Mouse (Mus musculus): ENCODE results near the gene Ptprcap. TPM values are rescaled to one million over a fixed set of nuclear protein-coding genes. Genes with fewer than 3 reads are reported as not detected.
"Not testable (repeated sequence)": the region's sequence is repeated elsewhere in the genome, so short reads cannot be mapped to it uniquely, and the experiment has no call there.

Ptprcap gene
- polyA plus RNA-seq, 1 experiment from 2014 or later, result 1.1 TPM

GRCm38 (mm10) chr19:4129462-4129861, 23.9 kb upstream of the Ptprcap start:
- Histone ChIP-seq H3K4me3 (no peak overlapping the region), H3K27me3 (no peaks in the 10 kb centered on the region), H3K9me3 (no peaks in the 10 kb centered on the region), H3K9ac (replicated peaks) (no peak overlapping the region), H3K4me2 (replicated peaks) (no peak overlapping the region), H3K27ac (replicated peaks) (no peak overlapping the region), H3K4me1 (peaks cover 19% of the 10 kb centered on the region), H3K36me3 (peaks cover 42% of the 10 kb centered on the region)
- 91% methylated on average over 7 of the region's 7 CpGs for WGBS
- no peak for ATAC-seq (replicated peaks)

DNA sequence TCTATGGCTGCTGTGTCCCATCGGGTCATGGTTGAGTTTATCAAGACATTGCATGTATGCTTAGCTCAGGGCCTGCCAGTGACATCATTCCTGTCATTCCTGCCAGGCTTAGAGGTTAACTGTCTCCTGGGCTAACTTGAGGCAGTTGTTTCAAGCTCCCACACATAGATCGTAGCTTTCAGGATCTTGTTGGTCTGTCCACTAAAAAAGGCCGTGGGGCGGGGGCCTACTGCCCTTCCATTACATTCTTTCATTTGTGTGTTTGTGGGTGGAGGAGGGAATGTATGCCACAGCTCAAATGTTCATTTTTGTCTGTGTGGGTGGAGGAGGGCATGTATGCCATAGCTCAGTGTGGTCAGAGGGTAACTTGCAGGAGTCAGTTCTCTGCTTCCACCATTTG, 23.3 kb upstream of the Ptprcap start:
- Histone ChIP-seq H3K9me3 (no peaks in the 10 kb centered on the region), H3K4me1 (peaks cover 17% of the 10 kb centered on the region), H3K4me2 (replicated peaks) (no peak overlapping the region), H3K9ac (replicated peaks) (no peak overlapping the region), H3K4me3 (no peak overlapping the region), H3K27me3 (no peaks in the 10 kb centered on the region), H3K27ac (replicated peaks) (no peak overlapping the region), H3K36me3 (peaks cover 42% of the 10 kb centered on the region)
- 92% methylated on average over 4 of the region's 4 CpGs for WGBS
- ATAC-seq (replicated peaks), result no peak

DNA sequence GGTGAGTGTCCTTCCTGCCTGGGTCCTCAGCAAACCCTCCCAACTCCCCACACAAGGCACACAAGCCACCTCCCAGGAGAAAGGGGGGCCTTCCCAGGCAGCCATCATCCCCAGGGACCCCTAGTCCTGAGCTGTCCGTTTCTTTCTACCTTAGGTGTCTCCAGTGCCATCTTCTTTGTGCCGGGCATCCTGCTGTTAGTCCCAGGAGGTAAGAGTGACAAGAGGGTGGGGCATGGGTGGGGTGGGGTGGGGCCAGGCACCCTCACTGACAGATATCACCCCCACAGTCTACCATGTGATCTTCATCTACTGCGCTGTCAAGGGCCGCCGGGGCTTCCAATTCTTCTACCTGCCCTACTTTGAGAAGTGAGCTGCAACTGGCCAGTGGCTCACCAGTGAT, 22.3 kb upstream of the Ptprcap start:
- Histone ChIP-seq H3K4me1 (peaks cover 15% of the 10 kb centered on the region), H3K27me3 (no peaks in the 10 kb centered on the region), H3K36me3 (peaks cover 42% of the 10 kb centered on the region), H3K27ac (replicated peaks) (no peak overlapping the region), H3K4me2 (replicated peaks) (no peak overlapping the region), H3K9me3 (no peaks in the 10 kb centered on the region), H3K4me3 (no peak overlapping the region), H3K9ac (replicated peaks) (no peak overlapping the region)
- no peak for ATAC-seq (replicated peaks)
- 94% methylated on average over 5 of the region's 5 CpGs for WGBS

GRCm38 (mm10) chr19:4131768-4132167, 21.6 kb upstream of the Ptprcap start:
- no peak for ATAC-seq (replicated peaks)
- Histone ChIP-seq H3K9me3 (no peaks in the 10 kb centered on the region), H3K4me2 (replicated peaks) (no peak overlapping the region), H3K36me3 (peaks cover 42% of the 10 kb centered on the region), H3K27me3 (no peaks in the 10 kb centered on the region), H3K4me1 (peaks cover 10% of the 10 kb centered on the region), H3K4me3 (no peak overlapping the region), H3K27ac (replicated peaks) (no peak overlapping the region), H3K9ac (replicated peaks) (no peak overlapping the region)
- WGBS, result 82% methylated on average over 2 of the region's 2 CpGs

DNA sequence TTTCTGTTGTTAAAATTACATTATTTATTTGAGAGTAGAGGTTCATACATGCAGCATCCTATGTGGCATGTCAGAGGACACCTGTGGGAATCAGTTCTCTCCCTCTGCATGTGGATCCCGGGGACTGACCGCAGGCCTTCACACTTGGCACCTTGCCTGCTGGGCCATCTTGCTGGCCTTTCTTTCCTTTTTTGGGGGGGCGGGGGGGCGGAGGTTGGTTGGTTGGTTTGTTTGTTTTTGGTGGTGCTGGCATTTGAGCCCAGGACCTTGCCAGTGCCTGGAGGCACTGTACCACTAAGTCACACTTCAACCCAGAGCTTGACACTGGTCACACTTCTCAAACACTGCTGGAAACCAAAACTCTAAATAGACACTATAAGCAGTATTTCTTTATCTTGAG, 19.1 kb upstream of the Ptprcap start:
- ATAC-seq (replicated peaks), result no peak
- Histone ChIP-seq H3K9ac (replicated peaks) (no peak overlapping the region), H3K9me3 (no peaks in the 10 kb centered on the region), H3K27ac (replicated peaks) (no peak overlapping the region), H3K4me1 (no peaks in the 10 kb centered on the region), H3K27me3 (no peaks in the 10 kb centered on the region), H3K36me3 (peaks cover 28% of the 10 kb centered on the region), H3K4me3 (no peak overlapping the region), H3K4me2 (replicated peaks) (no peak overlapping the region)
- 92% methylated on average over 4 of the region's 4 CpGs for WGBS

DNA sequence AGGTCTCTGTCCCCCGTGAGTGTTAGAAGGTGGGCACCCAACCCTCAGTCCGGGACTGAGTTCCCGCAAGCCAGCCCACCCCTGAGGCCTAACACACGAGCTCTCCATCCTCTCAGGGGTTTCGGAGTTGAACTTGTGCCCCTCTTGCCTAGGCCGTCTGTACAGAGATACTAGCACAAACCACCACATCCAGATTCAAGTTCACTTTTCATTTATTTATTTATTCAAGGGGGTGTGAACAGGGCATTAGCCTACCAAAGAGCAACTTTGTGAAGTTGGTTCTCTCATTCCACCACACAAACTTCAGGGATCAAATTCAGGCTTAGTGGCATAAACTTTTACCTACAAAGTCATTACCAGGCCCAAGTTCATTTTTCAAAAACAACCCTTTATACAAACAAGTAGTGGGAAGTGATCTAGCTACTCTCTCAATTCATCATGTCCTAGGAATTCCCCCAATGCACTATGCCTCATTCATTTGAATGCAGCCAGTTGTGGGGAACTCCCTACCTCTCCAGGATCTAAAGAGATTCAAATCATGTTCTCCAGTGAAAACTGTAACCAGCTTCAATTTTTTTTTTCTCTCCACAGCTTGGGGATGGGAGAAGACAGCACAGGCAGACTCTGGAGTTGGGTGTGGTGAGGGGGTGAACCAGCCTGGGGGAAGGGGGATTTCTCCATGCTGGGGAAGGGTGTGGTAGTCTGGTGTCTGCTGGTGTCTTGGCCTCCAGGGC, 18.0 kb upstream of the Ptprcap start:
- not testable (repeated sequence) for H3K9me3 ChIP-seq; H3K27me3 ChIP-seq; H3K4me2 ChIP-seq (replicated peaks); H3K4me1 ChIP-seq; H3K4me3 ChIP-seq; H3K27ac ChIP-seq (replicated peaks); ATAC-seq (replicated peaks); H3K9ac ChIP-seq (replicated peaks)
- 86% methylated on average over 6 of the region's 6 CpGs for WGBS
- peaks cover 19% of the 10 kb centered on the region for H3K36me3 ChIP-seq

- not testable (repeated sequence) for H3K27ac ChIP-seq (replicated peaks); H3K27me3 ChIP-seq; H3K4me1 ChIP-seq; H3K9ac ChIP-seq (replicated peaks); H3K4me2 ChIP-seq (replicated peaks); H3K4me3 ChIP-seq; ATAC-seq (replicated peaks); H3K9me3 ChIP-seq
- 26% methylated on average over 8 of the region's 8 CpGs for WGBS
- peaks cover 19% of the 10 kb centered on the region for H3K36me3 ChIP-seq
These were observed 17.4 kb upstream of the Ptprcap start for GRCm38 (mm10) chr19:4135963-4136345.

DNA sequence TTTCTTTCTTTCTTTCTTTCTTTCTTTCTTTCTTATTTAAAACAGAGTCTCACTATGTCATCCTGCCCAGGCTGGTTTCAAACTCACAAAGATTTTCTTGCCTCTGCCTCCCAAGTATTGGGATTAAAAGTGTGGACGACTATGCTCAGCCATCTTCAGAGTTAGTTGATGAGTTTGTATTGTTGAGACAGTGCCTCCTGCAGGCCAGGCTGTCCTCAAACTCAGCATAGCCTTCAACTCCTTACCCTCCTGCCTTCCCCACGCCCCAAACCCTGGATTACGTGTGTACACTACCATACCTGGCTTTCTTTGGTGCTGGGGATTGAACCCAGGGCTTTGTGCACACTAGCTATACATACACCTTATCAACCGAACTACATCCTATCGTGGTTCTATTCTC, 16.9 kb upstream of the Ptprcap start:
- ATAC-seq (replicated peaks), result no peak
- Histone ChIP-seq H3K4me2 (replicated peaks) (no peak overlapping the region), H3K4me1 (no peaks in the 10 kb centered on the region), H3K27me3 (no peaks in the 10 kb centered on the region), H3K36me3 (peaks cover 15% of the 10 kb centered on the region), H3K9ac (replicated peaks) (no peak overlapping the region), H3K4me3 (no peak overlapping the region), H3K27ac (replicated peaks) (no peak overlapping the region), H3K9me3 (no peaks in the 10 kb centered on the region)
- WGBS, result 70% methylated on average over 5 of the region's 5 CpGs

GRCm38 (mm10) chr19:4137913-4138312, 15.5 kb upstream of the Ptprcap start:
- ATAC-seq (replicated peaks), result no peak
- WGBS, result 73% methylated on average over 5 of the region's 5 CpGs
- no peak overlapping the region for H3K4me2 ChIP-seq (replicated peaks)
- H3K4me3 ChIP-seq, result no peak overlapping the region
- no peak overlapping the region for H3K27ac ChIP-seq (replicated peaks)
- H3K27me3 ChIP-seq, result no peaks in the 10 kb centered on the region
- H3K9me3 ChIP-seq, result no peaks in the 10 kb centered on the region
- no peaks in the 10 kb centered on the region for H3K4me1 ChIP-seq
- H3K36me3 ChIP-seq, result peaks cover 2% of the 10 kb centered on the region; the same call in 1 of the 2 replicates
- no peak overlapping the region for H3K9ac ChIP-seq (replicated peaks)

GRCm38 (mm10) chr19:4139446-4139845, 14.0 kb upstream of the Ptprcap start, which contains the start of gene Gpr152:
TSS of gene Gpr152 (plus strand) at chr19:4139787.
- no peak within 1 kb of the TSS for H3K27ac ChIP-seq (replicated peaks)
- 69% methylated on average over 2 of the region's 2 CpGs for WGBS
- H3K4me3 ChIP-seq, result no peak within 1 kb of the TSS
- no peaks in the 10 kb centered on the region for H3K9me3 ChIP-seq
- no peaks in the 10 kb centered on the region for H3K36me3 ChIP-seq
- H3K27me3 ChIP-seq, result no peaks in the 10 kb centered on the region
- ATAC-seq (replicated peaks), result no peak
- no peak within 1 kb of the TSS for H3K9ac ChIP-seq (replicated peaks)
- H3K4me1 ChIP-seq, result no peaks in the 10 kb centered on the region
- H3K4me2 ChIP-seq (replicated peaks), result no peak within 1 kb of the TSS

- Histone ChIP-seq H3K27me3 (no peaks in the 10 kb centered on the region), H3K4me1 (no peaks in the 10 kb centered on the region), H3K4me2 (replicated peaks) (no peak overlapping the region), H3K27ac (replicated peaks) (no peak overlapping the region), H3K36me3 (no peaks in the 10 kb centered on the region), H3K4me3 (no peak overlapping the region), H3K9me3 (no peaks in the 10 kb centered on the region), H3K9ac (replicated peaks) (no peak overlapping the region)
- no peak for ATAC-seq (replicated peaks)
- WGBS, result 83% methylated on average over 6 of the region's 6 CpGs
These were observed 13.3 kb upstream of the Ptprcap start for GRCm38 (mm10) chr19:4140147-4140546.

DNA sequence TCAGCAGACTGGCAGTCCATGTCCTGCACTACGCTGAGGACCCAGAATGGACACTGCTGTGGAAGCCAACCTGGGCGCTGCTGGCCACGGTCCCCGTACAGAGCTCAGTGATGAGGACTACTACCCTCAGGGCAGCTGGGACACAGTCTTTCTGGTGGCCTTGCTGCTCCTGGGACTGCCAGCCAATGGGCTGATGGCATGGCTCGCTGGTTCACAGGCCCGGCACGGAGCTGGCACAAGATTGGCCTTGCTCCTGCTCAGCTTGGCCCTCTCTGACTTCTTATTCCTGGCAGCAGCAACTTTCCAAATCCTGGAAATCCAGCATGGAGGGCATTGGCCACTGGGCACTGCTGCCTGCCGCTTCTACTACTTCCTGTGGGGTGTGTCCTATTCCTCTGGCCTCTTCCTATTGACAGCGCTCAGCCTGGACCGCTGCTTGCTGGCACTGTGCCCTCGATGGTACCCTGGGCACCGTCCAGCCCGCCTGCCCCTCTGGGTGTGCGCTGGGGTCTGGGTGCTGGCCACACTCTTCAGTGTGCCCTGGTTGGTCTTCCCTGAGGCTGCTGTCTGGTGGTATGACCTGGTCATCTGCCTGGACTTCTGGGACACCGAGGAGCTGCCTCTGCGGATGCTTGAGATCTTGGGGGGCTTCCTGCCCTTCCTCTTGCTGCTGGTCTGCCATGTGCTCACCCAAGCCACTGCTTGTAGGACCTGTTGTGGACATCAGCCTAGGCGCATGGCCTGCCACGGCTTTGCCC, 10.8 kb upstream of the Ptprcap start:
- H3K4me2 ChIP-seq (replicated peaks), result no peak overlapping the region
- peaks cover 2% of the 10 kb centered on the region for H3K4me1 ChIP-seq
- H3K9me3 ChIP-seq, result no peaks in the 10 kb centered on the region
- H3K9ac ChIP-seq (replicated peaks), result no peak overlapping the region
- ATAC-seq (replicated peaks), result no peak
- H3K27me3 ChIP-seq, result no peaks in the 10 kb centered on the region
- WGBS, result 90% methylated on average over 18 of the region's 18 CpGs
- no peak overlapping the region for H3K27ac ChIP-seq (replicated peaks)
- H3K4me3 ChIP-seq, result no peak overlapping the region
- no peaks in the 10 kb centered on the region for H3K36me3 ChIP-seq

Measured in forebrain, embryonic 15.5 days (tissue).